Mouse (Mus musculus) ES-E14 (cell line): ENCODE measurements around the gene Eif3g.

Experiments
- CHD2 ChIP-seq: IDR thresholded peaks from 2 replicates; pipeline ENCODE4 v1.6.1; 2014; ENCODE audit warnings: mild to moderate bottlenecking, low read depth, low read length, inconsistent platforms
- HCFC1 ChIP-seq: IDR thresholded peaks from 2 replicates; pipeline ENCODE4 v1.6.1; 2012; ENCODE audit warnings: low read length, inconsistent platforms, borderline replicate concordance; ENCODE audit not compliant: insufficient read depth
- MAFK ChIP-seq: IDR thresholded peaks from 2 replicates; pipeline ENCODE4 v1.6.1; 2014; ENCODE audit warnings: mild to moderate bottlenecking, low read depth, low read length, inconsistent platforms; ENCODE audit not compliant: insufficient read depth
- ZC3H11A ChIP-seq: IDR thresholded peaks from 2 replicates; pipeline ENCODE4 v1.6.1; 2012; ENCODE audit warnings: low read depth, mild to moderate bottlenecking, inconsistent platforms, low read length, borderline replicate concordance
- ZNF384 ChIP-seq: IDR thresholded peaks from 2 replicates; pipeline ENCODE4 v1.6.1; 2012; ENCODE audit warnings: low read depth, low read length, inconsistent platforms

DNA sequence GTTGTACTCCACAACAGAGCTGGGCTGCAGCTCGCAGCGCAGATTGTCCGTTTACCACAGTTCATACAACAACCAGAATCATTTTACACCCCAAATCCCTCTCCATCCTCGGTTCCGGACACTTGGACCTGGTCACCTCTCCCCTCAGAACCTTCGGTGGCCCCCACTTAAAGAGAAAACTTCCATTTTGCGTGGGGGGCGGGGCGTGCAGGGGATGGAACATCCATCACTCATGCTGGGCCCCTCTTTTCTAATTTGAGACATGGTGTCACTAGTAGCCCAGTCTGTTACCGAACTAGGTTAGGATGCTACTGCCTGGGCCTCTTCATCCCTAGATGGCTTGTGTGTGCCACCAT, 19.7 kb downstream of the Eif3g start:
- no peak for TF ChIP-seq ZC3H11A
- TF ChIP-seq ZNF384, result no peak
- no peak for TF ChIP-seq HCFC1
- no peak for TF ChIP-seq CHD2
- no peak for TF ChIP-seq MAFK
